Mouse (Mus musculus) heart, adult 2 months (tissue): ENCODE results near the gene Cblb.

Experiments used
- CTCF ChIP-seq: fragments of 200-600 bp; IDR thresholded peaks from 2 replicates; pipeline ENCODE4 v1.8.1; 2022; ENCODE audit warnings: antibody characterized with exemption, mild to moderate bottlenecking, moderate library complexity
- POLR2A ChIP-seq: fragments of 200-500 bp; IDR thresholded peaks from 2 replicates; pipeline ENCODE4 v1.6.1; 2011; ENCODE audit warnings: mild to moderate bottlenecking, low read depth, low read length, control low read depth; ENCODE audit not compliant: insufficient read depth

DNA sequence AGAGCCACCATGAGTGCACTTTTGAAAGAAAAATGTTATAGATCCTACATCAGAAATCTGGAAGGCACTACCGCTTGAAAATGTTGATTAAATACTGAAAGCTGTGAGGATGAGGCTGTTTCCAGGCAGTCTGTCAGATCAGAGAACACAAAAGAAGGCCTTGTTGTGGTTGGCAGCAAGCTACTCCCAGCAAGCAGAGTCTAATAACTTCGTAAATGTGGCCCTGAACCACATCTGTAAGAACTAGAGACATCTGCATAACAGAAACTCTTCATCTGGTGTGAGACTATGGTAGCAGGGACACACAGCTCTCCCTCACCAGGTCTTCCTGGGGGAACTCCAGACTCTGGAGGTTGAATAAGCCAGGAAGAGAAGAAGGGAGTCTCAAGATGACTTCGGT, 24.0 kb upstream of the Cblb start:
- no peak for TF ChIP-seq POLR2A
- no peak for TF ChIP-seq CTCF
